Mouse (Mus musculus): ENCODE data around the gene Ube2e2. TPM values are rescaled to one million over a fixed set of nuclear protein-coding genes. Genes with fewer than 3 reads are reported as not detected.
A peak's percentile ranks its signal among the peaks of the same experiment; 100 is the strongest.

Ube2e2 gene
- 100 to 1,000 TPM; 195 to 206 TPM for total RNA-seq (2021)

DNA sequence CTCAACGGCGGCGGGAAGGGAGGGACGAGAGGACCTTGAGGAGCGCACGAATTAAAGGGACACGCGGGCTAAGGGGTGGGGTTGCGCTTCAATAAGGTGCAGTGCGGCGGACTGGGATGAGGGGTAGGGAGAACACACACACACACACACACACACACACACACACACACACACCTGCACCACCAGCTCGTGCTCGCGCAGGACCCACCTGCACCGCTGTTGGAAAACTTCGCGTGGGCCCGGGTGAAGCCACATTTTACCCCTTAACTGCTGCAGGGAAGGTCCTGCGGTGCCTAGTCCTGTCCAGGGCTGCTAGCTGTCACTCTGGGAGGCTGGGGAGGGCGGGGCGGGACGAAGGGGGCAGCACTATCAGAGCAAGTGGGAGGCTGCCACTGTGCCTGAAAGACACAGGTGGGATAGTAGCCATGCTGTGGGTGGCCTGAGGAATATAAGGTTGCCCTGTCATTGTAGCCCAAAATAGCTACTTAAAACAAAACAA, at the start of gene Ube2e2:
Gene Ube2e2, minus strand, starts transcription at position 321 of the 499 bp plus-strand sequence.
- DNase-seq (ENCODE audit: extremely low spot score in 1 of 2, low spot score in 1 of 2): no peak

DNA sequence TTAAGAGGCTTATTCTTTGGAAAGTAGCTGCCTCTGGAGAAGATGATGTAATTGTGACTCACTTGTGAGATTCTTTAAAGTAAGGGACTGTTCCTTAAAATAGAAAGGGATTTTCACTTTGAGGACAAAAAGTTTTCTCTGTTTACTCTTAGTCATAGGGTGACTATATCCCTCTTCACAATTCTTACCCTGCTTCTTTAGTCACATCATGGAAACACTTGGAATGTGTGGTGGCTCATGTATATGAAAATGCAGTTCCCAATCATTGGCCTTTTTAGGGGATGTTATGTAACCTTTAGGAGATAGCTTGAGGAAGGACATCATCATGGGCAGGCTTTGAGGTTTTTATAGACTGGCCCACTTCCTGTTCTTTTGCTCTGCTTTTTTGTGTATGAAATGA, 46.0 kb upstream of the Ube2e2 start:
- no peak for DNase-seq (ENCODE audit: extremely low spot score in 1 of 2, low spot score in 1 of 2)

DNA sequence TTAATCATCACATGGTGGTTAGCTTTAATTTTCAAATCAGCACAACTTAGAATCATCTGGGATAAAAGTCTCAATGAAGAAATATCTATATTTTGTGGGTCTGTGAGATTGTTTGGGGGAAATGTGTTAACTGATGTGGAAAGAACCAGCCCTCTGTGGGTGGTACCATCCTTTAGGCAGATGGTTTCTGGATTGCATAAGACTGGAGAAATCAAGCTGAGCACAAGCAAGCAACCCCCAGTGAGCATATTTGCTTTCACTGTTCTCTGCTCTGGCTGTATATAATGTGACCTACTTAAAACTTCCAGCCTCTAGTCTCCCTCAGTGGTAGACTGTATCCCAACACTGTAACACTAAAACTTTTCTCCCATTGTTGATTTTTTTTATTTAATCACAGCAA, 9.5 kb upstream of the Ube2e2 start:
- DNase-seq (ENCODE audit: extremely low spot score in 1 of 2, low spot score in 1 of 2): no peak

GRCm38 (mm10) chr14:18893121-18893946, 733 bp downstream of the Ube2e2 start:
- peak; percentile 80 for DNase-seq (ENCODE audit: extremely low spot score in 1 of 2, low spot score in 1 of 2)

DNA sequence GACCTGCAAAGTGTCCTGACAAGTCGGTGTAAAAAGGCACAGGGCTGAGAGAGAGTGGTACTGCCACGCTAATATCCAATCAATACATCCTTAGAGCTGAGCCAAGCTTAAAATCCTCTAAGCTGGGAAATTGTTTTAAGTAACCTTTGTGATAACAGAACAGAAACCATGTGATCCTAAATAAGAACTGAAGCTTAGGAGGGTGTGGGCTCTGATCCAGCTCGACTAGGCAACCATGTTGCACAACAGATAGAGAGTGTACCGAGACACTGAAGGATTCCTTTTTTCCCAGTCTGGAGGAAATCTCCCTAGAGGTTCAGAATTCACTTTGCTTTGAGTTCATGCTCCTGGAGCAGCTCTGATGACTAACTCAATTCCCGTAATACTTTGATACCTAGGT, 4.5 kb downstream of the Ube2e2 start:
- DNase-seq (ENCODE audit: extremely low spot score in 1 of 2, low spot score in 1 of 2): no peak

GRCm38 (mm10) chr14:18882493-18882892, 11.6 kb downstream of the Ube2e2 start:
- no peak for DNase-seq (ENCODE audit: extremely low spot score in 1 of 2, low spot score in 1 of 2)

GRCm38 (mm10) chr14:18870716-18871115, 23.4 kb downstream of the Ube2e2 start:
- DNase-seq (ENCODE audit: extremely low spot score in 1 of 2, low spot score in 1 of 2): no peak

DNA sequence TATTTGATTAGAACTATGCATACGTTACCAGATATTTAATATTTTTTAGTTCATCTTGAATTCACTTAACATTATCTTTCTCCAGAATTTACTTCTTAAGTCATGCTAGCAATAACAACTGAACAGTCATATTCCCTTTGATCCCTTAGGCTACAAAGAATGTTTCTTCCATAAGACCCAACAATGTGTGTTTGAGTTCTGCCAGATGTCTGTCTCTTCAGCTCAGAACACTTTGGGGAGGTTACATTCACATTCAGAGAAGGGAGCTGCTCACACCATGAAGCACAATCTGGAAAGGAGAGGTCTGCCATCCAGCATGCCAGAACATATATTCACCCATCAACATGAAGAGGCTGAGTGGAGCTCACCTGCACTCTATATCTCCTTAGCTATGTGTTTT, 65.4 kb downstream of the Ube2e2 start:
- DNase-seq (ENCODE audit: extremely low spot score in 1 of 2, low spot score in 1 of 2): no peak

GRCm38 (mm10) chr14:18826753-18827152, 67.3 kb downstream of the Ube2e2 start:
- no peak for DNase-seq (ENCODE audit: extremely low spot score in 1 of 2, low spot score in 1 of 2)

DNA sequence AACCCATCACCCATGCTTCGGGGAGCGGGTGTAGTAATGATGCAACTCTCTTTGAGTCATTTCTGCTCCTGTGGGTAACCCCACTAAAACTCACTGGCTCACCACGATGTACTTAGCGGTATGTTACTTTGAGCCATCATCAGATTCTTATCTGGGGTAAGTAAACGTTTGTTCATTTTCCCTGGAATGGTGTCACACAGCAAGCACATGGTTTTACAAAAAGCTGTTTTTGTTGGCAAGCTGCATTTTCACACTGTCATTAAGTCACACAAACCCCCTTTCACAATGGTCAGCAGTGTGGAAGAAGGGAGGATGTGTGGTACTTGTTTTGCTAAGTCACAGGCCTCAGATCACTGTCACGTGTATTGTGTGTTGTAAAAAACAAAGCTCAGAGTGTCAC, 73.4 kb downstream of the Ube2e2 start:
- DNase-seq (ENCODE audit: extremely low spot score in 1 of 2, low spot score in 1 of 2): no peak

GRCm38 (mm10) chr14:18796857-18797256, 97.2 kb downstream of the Ube2e2 start:
- no peak for DNase-seq (ENCODE audit: extremely low spot score in 1 of 2, low spot score in 1 of 2)

DNA sequence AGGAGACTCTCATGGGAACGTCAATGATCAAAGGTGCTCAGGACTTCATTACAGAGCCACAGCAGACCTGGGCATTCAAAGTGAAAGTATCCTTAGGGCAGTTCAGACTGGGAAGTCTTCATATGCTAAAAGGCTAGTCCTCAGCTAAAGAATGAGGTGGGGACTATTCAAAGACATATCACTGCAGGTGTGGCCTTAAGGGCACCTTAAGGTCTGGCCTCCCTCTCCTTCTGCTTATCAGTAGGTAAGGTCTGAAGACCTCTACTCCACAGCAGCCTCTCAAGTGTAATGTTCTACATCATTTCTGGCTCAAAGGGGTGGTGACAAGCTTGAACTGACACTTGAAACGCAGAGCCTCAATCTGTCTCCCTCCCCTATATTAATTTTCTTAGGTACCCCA, 98.3 kb downstream of the Ube2e2 start:
- no peak for DNase-seq (ENCODE audit: extremely low spot score in 1 of 2, low spot score in 1 of 2)

DNA sequence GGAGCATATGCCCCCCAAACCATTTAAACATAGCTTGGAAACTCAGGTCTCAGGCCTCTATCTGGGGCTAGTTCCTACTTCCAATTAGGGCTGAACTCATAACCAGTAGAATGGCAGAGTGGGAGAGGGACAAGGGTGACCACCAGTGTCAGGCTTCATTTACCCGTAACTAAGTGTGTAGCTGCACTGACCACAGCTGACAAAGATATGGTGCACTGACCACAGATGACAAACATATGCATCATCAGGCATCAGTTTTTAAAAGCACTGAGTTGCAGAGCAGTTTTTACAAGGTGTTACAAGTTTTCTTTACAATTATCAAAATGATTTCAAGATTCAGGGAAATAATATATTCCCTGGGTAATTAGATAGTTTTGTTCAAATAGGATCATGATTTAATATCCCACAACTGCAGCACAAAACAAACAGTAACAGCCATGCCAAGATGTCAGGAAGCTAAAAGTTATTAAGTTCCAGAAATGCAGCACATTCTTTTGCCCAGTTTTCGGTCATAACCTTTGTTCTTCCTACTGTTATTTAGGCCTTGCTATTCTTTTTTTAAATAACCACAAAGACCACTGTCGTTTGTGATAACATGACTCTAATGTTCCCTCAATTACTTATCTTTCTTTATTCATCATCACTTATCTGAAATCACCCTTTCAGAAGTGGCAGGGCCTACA, 114.9 kb downstream of the Ube2e2 start:
- DNase-seq (ENCODE audit: extremely low spot score in 1 of 2, low spot score in 1 of 2): no peak

- DNase-seq (ENCODE audit: extremely low spot score in 1 of 2, low spot score in 1 of 2): no peak
Observed at GRCm38 (mm10) chr14:18778241-18778640, 115.8 kb downstream of the Ube2e2 start.

GRCm38 (mm10) chr14:18776132-18776531, 117.9 kb downstream of the Ube2e2 start:
- no peak for DNase-seq (ENCODE audit: extremely low spot score in 1 of 2, low spot score in 1 of 2)

DNA sequence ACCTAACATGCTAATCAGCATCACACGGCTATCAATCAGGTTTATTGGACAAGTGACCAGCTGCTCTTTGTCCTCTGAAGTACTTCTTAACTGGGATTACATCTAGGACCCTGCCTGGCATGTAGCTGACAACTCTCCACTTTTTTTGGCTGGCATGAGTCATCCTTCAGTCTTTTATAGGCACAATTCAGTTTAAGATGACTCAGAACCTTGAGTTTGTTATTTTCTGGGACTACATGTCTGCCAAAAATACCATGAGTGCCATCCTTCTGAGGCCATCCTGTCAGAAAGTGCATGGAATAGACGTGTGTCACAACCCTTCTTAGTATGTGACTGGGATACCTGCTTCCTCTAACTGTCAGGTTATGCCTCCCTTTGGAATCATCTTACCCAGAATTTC, 120.3 kb downstream of the Ube2e2 start:
- no peak for DNase-seq (ENCODE audit: extremely low spot score in 1 of 2, low spot score in 1 of 2)

DNA sequence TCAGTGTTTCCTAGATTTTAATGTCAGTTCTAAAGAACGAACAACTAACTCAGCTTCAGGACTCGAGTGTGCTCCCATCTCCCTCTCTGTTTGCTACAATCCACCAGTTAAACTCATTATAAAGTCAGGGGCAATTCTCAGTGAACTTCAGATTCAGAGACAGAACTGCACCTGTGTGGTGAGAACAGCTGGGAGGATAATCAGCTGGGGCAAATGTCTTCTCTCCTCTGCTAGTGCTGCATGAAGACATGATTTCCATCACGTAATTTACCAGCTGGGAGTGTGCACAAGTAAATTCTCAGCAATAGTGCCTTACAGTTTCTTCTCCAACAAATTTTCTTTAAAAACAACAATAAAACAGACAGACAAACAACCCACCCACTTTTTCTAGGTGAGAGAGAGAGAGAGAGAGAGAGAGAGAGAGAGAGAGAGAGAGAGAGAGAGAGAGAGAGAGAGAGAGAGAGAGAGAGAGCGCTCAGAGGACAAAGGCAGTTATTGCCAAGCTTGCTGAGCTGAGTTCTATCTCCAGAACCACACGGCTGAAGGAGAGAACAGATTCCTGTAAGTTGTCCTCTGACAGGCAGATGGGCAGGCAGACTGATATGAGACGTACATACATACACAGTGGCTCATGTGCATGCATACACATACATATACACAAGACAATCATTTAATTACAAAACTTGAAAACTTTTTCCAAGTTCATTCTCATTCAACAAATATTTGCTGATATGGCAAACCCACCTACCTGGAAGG, 134.3 kb downstream of the Ube2e2 start:
- no peak for DNase-seq (ENCODE audit: extremely low spot score in 1 of 2, low spot score in 1 of 2)

DNA sequence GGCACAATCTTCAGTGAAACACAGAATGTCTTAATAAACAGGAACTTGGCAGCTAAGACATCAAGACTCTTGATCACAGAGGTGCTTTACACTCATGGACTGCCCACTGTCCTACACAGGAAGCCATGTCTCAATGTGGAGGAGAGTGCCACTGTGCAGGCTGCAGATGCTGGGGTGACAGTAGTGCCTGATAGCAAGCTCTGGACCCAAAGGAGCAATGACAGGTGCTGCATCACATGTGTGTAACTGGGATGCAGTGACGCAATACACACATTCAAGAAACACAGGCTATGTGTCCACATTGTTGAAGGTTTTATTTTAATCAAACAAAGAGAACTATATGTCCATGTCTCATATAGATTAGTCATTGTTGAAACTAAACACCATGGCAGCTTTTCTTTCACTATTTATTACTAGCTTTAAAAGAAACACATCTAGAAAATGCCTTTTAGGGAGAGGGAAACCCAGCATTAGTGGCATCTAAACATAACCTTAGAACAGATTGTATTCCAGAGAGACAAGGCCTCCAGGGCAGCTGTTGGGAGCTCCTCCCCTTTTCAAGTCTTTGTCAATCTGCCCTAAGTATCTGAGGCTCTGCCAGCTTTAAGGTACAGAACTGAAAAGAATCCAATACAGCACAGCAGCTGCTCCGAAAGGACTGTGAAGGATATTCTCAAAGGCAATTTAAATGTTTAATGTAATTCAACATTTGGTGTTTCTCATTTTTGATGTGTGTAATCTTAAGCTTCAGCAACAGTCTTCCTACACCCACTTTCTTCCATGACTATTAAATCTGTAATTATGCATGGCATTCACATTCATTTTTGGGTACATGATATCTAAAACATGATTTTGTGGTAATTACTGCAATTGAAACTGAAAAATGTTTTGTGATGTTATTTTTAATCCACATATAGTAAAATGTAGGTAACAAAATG, 135.2 kb downstream of the Ube2e2 start:
- no peak for DNase-seq (ENCODE audit: extremely low spot score in 1 of 2, low spot score in 1 of 2)

GRCm38 (mm10) chr14:18758003-18758402, 136.1 kb downstream of the Ube2e2 start:
- DNase-seq (ENCODE audit: extremely low spot score in 1 of 2, low spot score in 1 of 2): no peak

- no peak for DNase-seq (ENCODE audit: extremely low spot score in 1 of 2, low spot score in 1 of 2)
Observed at GRCm38 (mm10) chr14:18755410-18755809, 138.7 kb downstream of the Ube2e2 start.

All from layer of hippocampus, postnatal 25 days (tissue).